Mouse (Mus musculus): ENCODE measurements around the gene Gm11397. TPM values are rescaled to one million over a fixed set of nuclear protein-coding genes. Genes with fewer than 3 reads are reported as not detected.
"Not testable (repeated sequence)": the region's sequence is repeated elsewhere in the genome, so short reads cannot be mapped to it uniquely, and the experiment has no call there.

Gm11397 gene
- polyA plus RNA-seq (2015; fragmentation: Nextera tagmentation; extraction: Ambion mirVana), result not detected in 2 replicates

- H3K36me3 ChIP-seq; H3K4me3 ChIP-seq; H3K9ac ChIP-seq; H3K27ac ChIP-seq; ATAC-seq (ENCODE audit: borderline replicate concordance, extremely low read depth, low FRiP score, low TSS enrichment); H3K27me3 ChIP-seq; H3K9me3 ChIP-seq; H3K4me2 ChIP-seq; H3K4me1 ChIP-seq: not testable (repeated sequence)
- WGBS, result 74% methylated on average over 2 of the region's 2 CpGs
Measured at GRCm38 (mm10) chr13:33395461-33395860, at the start of gene Gm11397. Gm11397 (plus strand) TSS chr13:33395761.

DNA sequence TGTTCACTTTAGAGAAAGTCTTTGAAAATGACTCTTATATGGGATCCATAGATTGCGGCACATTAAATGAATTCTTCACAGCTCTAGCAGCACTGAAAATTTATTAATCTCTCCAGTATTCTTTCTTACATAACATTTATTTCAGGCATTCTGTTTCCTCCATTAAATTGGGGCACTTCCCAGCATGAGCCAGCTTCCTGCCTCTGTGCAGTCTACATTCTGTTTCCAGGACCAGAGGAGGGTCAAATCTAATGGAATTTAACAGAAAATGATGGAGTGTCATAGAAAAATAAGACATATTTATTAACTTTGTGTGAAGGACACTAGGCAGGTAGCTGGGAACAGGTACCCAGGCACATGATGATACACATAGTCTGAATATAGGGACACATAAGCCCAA lies 38.9 kb upstream of the Gm11397 start:
- H3K4me1 ChIP-seq; H3K4me2 ChIP-seq; H3K27ac ChIP-seq; H3K9me3 ChIP-seq; H3K36me3 ChIP-seq; H3K9ac ChIP-seq; H3K4me3 ChIP-seq; H3K27me3 ChIP-seq; ATAC-seq (ENCODE audit: borderline replicate concordance, extremely low read depth, low FRiP score, low TSS enrichment): not testable (repeated sequence)
- WGBS, result 86% methylated on average over 1 of the region's 1 CpGs

- not testable (repeated sequence) for H3K4me2 ChIP-seq; H3K4me3 ChIP-seq; H3K9ac ChIP-seq; H3K9me3 ChIP-seq; H3K4me1 ChIP-seq; H3K27me3 ChIP-seq; H3K36me3 ChIP-seq; ATAC-seq (ENCODE audit: borderline replicate concordance, extremely low read depth, low FRiP score, low TSS enrichment); H3K27ac ChIP-seq
Measured at GRCm38 (mm10) chr13:33432714-33433113, 37.2 kb downstream of the Gm11397 start.

Other genes starting within 250 kb of the Gm11397 start
- not detected in 2 replicates for gene Serpinb9c, start 236.0 kb upstream of the Gm11397 start, polyA plus RNA-seq (2015; fragmentation: Nextera tagmentation; extraction: Ambion mirVana)
- gene Serpinb9d, start 202.8 kb upstream of the Gm11397 start, polyA plus RNA-seq (2015; fragmentation: Nextera tagmentation; extraction: Ambion mirVana), result not detected in 2 replicates
- not detected in 2 replicates for gene Serpinb9e, start 146.1 kb upstream of the Gm11397 start, polyA plus RNA-seq (2015; fragmentation: Nextera tagmentation; extraction: Ambion mirVana)
- not detected in 2 replicates for gene Serpinb9f, start 71.7 kb upstream of the Gm11397 start, polyA plus RNA-seq (2015; fragmentation: Nextera tagmentation; extraction: Ambion mirVana)
- not detected in 2 replicates for gene Serpinb9g, start 89.0 kb downstream of the Gm11397 start, polyA plus RNA-seq (2015; fragmentation: Nextera tagmentation; extraction: Ambion mirVana)

Measured in lung, embryonic 15.5 days (tissue).